Comparison of ENCODE assay signal across 28 mouse cellular contexts in the genomic region with DNA sequence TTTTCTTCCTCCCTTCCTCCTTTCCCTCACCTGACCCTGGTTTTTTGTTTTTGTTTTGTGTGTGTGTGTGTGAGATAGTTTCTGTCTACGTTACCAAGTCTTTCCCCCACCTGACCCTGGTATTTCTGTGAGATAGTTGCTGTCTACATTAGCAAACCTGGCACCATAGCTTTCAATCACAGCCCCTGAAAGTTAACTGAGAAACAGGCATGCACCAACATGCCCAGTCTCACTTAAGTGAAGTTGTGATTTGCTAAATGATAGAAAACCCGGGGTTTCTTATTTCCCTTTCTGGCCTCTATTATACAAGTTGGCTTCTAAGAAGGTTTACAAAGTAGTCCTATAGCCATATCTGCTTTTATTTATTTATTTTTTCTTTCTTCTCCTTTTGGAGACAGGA. TPM values are rescaled to one million over a fixed set of nuclear protein-coding genes. Genes with fewer than 3 reads are reported as not detected.
"Had no signal": no experiment of that assay in that cellular context is flagged by ENCODE, and none has a peak within 500 bp of the region (broad histone marks: within the 10 kb centered on the region; RNA-seq: fewer than 3 reads in every experiment).

No protein-coding gene starts in this region.

- H3K27ac ChIP-seq: embryonic facial prominence, embryonic 10.5 days; embryonic facial prominence, embryonic 12.5 days; embryonic facial prominence, embryonic 13.5 days; embryonic facial prominence, embryonic 15.5 days; forebrain, embryonic 10.5 days; forebrain, embryonic 12.5 days; forebrain, embryonic 13.5 days; forebrain, embryonic 15.5 days; gastrocnemius, adult 2 months; heart, adult 2 months; heart, embryonic 10.5 days had no signal

- H3K36me3 ChIP-seq: embryonic facial prominence, embryonic 10.5 days; embryonic facial prominence, embryonic 12.5 days; embryonic facial prominence, embryonic 13.5 days; embryonic facial prominence, embryonic 15.5 days; forebrain, embryonic 10.5 days; forebrain, embryonic 12.5 days; forebrain, embryonic 15.5 days; heart, embryonic 10.5 days had no signal

- H3K4me3 ChIP-seq: embryonic facial prominence, embryonic 10.5 days; embryonic facial prominence, embryonic 12.5 days; embryonic facial prominence, embryonic 13.5 days; embryonic facial prominence, embryonic 15.5 days; erythroblast, embryonic 14.5 days; forebrain, embryonic 10.5 days; forebrain, embryonic 12.5 days; forebrain, embryonic 13.5 days; forebrain, embryonic 15.5 days; gastrocnemius, adult 2 months; heart, adult 2 months; heart, embryonic 10.5 days had no signal

- H3K27me3 ChIP-seq: embryonic facial prominence, embryonic 12.5 days; embryonic facial prominence, embryonic 13.5 days; embryonic facial prominence, embryonic 15.5 days; forebrain, embryonic 12.5 days; forebrain, embryonic 13.5 days; forebrain, embryonic 15.5 days had no signal

- H3K4me2 ChIP-seq: embryonic facial prominence, embryonic 12.5 days; embryonic facial prominence, embryonic 13.5 days; embryonic facial prominence, embryonic 15.5 days; forebrain, embryonic 12.5 days; forebrain, embryonic 13.5 days; forebrain, embryonic 15.5 days; heart, embryonic 11.5 days had no signal

- H3K9ac ChIP-seq: embryonic facial prominence, embryonic 12.5 days; embryonic facial prominence, embryonic 13.5 days; embryonic facial prominence, embryonic 15.5 days; forebrain, embryonic 12.5 days; forebrain, embryonic 13.5 days; forebrain, embryonic 15.5 days; forebrain, postnatal 0 days had no signal

- H3K9me3 ChIP-seq: embryonic facial prominence, embryonic 10.5 days; embryonic facial prominence, embryonic 12.5 days; embryonic facial prominence, embryonic 13.5 days; embryonic facial prominence, embryonic 15.5 days; forebrain, embryonic 10.5 days; forebrain, embryonic 12.5 days; forebrain, embryonic 13.5 days; forebrain, embryonic 15.5 days; heart, embryonic 10.5 days had no signal

- DNase-seq: cerebellum, adult 9-10 months; cerebellum, adult 9-11 months; cerebellum, postnatal 10 days; cerebellum, postnatal 14 days; cerebellum, postnatal 25 days; cerebellum, postnatal 36 days; embryo, embryonic 11 days; forebrain, postnatal 0 days; gastrocnemius, adult 2 months; gastrocnemius, postnatal 10 days; gastrocnemius, postnatal 14 days; gastrocnemius, postnatal 25 days; gastrocnemius, postnatal 36 days; heart, adult 11 months; heart, adult 18-20 months; heart, adult 2 months had no signal

- H3K4me1 ChIP-seq: embryonic facial prominence, embryonic 10.5 days; embryonic facial prominence, embryonic 12.5 days; embryonic facial prominence, embryonic 13.5 days; embryonic facial prominence, embryonic 15.5 days; forebrain, embryonic 10.5 days; forebrain, embryonic 12.5 days; forebrain, embryonic 13.5 days; forebrain, embryonic 15.5 days; heart, embryonic 10.5 days had no signal

RNA-seq across cellular contexts. Expression of gene Mpv17l, which starts 12.5 kb away (rescaled TPM):
- total RNA-seq: granulocyte monocyte progenitor cell, adult 5-6 weeks had no signal
- polyA plus RNA-seq: erythroblast, embryonic 14.5 days had no signal
